Mouse (Mus musculus): Measurements from ENCODE around the gene Cfap45.

- TF ChIP-seq MYOG (IDR thresholded peaks at IDR 0.05; ENCODE audit: control insufficient read depth in 1 of 3, insufficient read depth in 1 of 3, insufficient read length in 2 of 3, low read depth in 2 of 3) (no peak), POLR2A (IDR thresholded peaks at IDR 0.05; ENCODE audit: insufficient read length, low read depth) (no peak), MYOD1 (IDR thresholded peaks at IDR 0.05; ENCODE audit: control insufficient read depth in 1 of 3, insufficient read length in 2 of 3, low read depth in 2 of 3) (no peak), TCF12 (IDR thresholded peaks at IDR 0.05; ENCODE audit: insufficient read depth, poor library complexity, severe bottlenecking) (no peak), MAX (IDR thresholded peaks at IDR 0.05; ENCODE audit: low read depth) (no peak)
Measured at GRCm38 (mm10) chr1:172514213-172514529, 6.4 kb upstream of the Cfap45 start.

All from myocyte (in vitro differentiated cells).